Mouse (Mus musculus) cerebellum, adult 18-20 months (tissue): ENCODE measurements around the gene Traf3ip2.
A peak's percentile ranks its signal among the peaks of the same experiment; 100 is the strongest.

Source experiments
- DNase-seq, 2 experiments: peaks; one replicate each; pipeline ENCODE4 v3.0.0; 2021

The Traf3ip2 gene

GRCm38 (mm10) chr10:39638862-39639261, 26.1 kb downstream of the Traf3ip2 start:
- no peak for DNase-seq

- DNase-seq = no peak
Measured at GRCm38 (mm10) chr10:39639783-39640182, 27.0 kb downstream of the Traf3ip2 start.

GRCm38 (mm10) chr10:39640817-39641226, 28.1 kb downstream of the Traf3ip2 start:
- peak in 1 of 2 experiments; percentile 32 for DNase-seq

- DNase-seq = no peak
Measured at GRCm38 (mm10) chr10:39645789-39646628, 33.3 kb downstream of the Traf3ip2 start.

GRCm38 (mm10) chr10:39646629-39647019, 33.9 kb downstream of the Traf3ip2 start:
- DNase-seq = peak; percentile 76 to 82

GRCm38 (mm10) chr10:39647118-39647517, 34.4 kb downstream of the Traf3ip2 start:
- peak; percentile 23 to 36 for DNase-seq

GRCm38 (mm10) chr10:39648278-39648677, 35.5 kb downstream of the Traf3ip2 start:
- peak; percentile 85 to 90 for DNase-seq

GRCm38 (mm10) chr10:39649550-39649949, 36.8 kb downstream of the Traf3ip2 start:
- DNase-seq = no peak

GRCm38 (mm10) chr10:39650316-39650715, 37.6 kb downstream of the Traf3ip2 start:
- DNase-seq = no peak

GRCm38 (mm10) chr10:39654001-39654416, 41.3 kb downstream of the Traf3ip2 start:
- no peak for DNase-seq

- DNase-seq = no peak
Measured at GRCm38 (mm10) chr10:39658901-39659410, 46.2 kb downstream of the Traf3ip2 start.

- DNase-seq = peak; percentile 66 to 74
Measured at GRCm38 (mm10) chr10:39659411-39660268, 46.9 kb downstream of the Traf3ip2 start.

- no peak for DNase-seq
Measured at GRCm38 (mm10) chr10:39660269-39660655, 47.5 kb downstream of the Traf3ip2 start.

GRCm38 (mm10) chr10:39660698-39661097, 48.0 kb downstream of the Traf3ip2 start:
- no peak for DNase-seq

GRCm38 (mm10) chr10:39665071-39665502, 52.4 kb downstream of the Traf3ip2 start:
- DNase-seq = peak; percentile 51 to 63

- no peak for DNase-seq
Measured at GRCm38 (mm10) chr10:39666027-39666426, 53.3 kb downstream of the Traf3ip2 start.

GRCm38 (mm10) chr10:39671451-39671850, 58.7 kb downstream of the Traf3ip2 start:
- no peak for DNase-seq

GRCm38 (mm10) chr10:39672547-39673051, 59.9 kb downstream of the Traf3ip2 start:
- no peak for DNase-seq

GRCm38 (mm10) chr10:39674106-39674505, 61.4 kb downstream of the Traf3ip2 start:
- DNase-seq = no peak

- DNase-seq = no peak
Measured at GRCm38 (mm10) chr10:39674766-39675165, 62.0 kb downstream of the Traf3ip2 start.

- DNase-seq = no peak
Measured at GRCm38 (mm10) chr10:39678199-39678791, 65.6 kb downstream of the Traf3ip2 start.

GRCm38 (mm10) chr10:39681014-39681413, 68.3 kb downstream of the Traf3ip2 start:
- no peak for DNase-seq

GRCm38 (mm10) chr10:39682556-39682955, 69.8 kb downstream of the Traf3ip2 start:
- no peak for DNase-seq
